Mouse (Mus musculus) heart, adult 8-10 months (tissue): ENCODE data around the gene Prpf4b. TPM values are rescaled to one million over a fixed set of nuclear protein-coding genes. Genes with fewer than 3 reads are reported as not detected.
"Not testable (repeated sequence)": the region's sequence is repeated elsewhere in the genome, so short reads cannot be mapped to it uniquely, and the experiment has no call there.

Source experiments
- DNase-seq: peaks from one replicate; pipeline ENCODE4 v3.0.0; 2022; ENCODE audit warnings: low spot score
- total RNA-seq, 4 experiments: library from RNA; stranded (reverse); gene quantifications; 2 replicates each; pipeline ENCODE4 v1.2.4; 2022

Gene Prpf4b
- total RNA-seq, 4 experiments from 2014 or later, result 25.2 to 36.2 (median 30.8) TPM

DNA sequence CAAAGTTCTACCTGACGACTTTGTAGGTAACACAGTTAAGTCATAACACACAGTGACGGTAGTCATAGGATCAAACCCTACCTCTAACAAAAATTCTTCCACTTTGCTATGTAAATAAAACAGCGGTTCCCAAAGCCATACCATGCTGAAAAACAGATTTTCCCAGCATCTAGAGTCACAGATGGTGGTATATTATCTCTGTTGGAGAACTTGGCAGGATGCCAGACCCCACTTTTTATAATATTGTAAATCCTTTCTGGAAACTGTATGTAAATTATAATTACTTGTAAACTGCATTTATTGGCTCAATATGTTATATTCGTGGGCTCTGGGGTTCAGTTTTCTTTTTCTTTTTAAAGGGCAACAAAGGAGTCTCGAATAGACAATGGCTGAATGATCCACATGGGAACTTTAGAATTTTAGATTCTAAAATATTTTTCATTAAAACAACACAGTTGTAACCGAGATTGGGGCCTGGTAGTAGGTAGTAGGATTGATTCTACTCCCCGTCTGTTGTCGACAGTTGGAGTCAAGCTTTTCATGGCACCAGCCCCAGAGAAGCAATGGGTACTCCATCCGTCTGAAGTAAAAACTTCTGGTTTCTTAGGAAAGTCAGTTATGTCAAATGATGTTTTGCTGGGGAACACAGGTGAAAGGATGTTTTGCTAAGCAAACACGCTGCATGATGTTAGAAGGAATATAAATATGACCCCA, 60.0 kb downstream of the Prpf4b start:
- DNase-seq, result no peak

DNA sequence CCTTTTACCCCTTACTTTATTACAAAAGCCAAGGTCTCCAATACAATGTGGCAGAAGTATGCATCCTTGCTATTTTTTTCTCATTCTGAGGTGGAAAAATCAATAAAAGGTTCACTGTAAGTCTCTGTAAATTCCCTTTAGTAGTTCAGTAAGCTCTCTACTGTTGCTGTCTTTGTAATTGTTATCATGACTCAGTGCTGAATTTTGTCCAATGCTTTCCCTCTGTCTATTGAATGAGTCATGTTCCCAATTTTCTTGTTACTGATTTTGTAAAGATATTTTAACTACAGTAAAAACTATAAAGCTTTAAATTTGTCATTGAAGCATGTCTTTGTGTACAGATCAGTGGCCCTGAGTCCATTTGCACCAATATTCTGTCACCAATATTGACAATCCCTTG, 67.3 kb downstream of the Prpf4b start:
- DNase-seq, result no peak

DNA sequence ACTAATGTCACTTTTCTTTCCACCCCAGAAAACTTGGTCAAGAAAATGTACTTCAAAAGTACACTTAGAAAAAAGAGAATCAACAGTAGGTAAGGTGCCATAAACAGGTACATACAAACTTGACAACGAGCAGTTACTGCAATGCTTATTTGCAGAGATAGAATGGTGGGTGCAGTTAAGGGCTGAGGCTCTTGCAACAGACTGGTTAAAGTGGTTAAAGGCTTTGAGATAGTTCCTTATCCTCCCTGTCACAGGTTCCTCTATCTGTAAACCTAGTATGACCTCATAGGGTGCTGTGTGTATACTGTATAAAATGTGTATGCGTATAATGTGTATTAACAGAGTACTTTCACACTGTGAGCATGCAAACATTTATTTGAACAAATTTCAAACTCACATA, 76.3 kb downstream of the Prpf4b start:
- not testable (repeated sequence) for DNase-seq

Other genes with a start within 250 kb of the Prpf4b start
- 10 to 100 TPM in 2 of 4 experiments, 1 to 10 TPM in 2; 8.7 to 17.3 (median 10.7) TPM for gene Pxdc1, start 221.8 kb upstream of the Prpf4b start, total RNA-seq
- gene Fam50b, start 140.5 kb upstream of the Prpf4b start, total RNA-seq, result not detected
- gene Fam217a, start 49.0 kb downstream of the Prpf4b start, total RNA-seq, result under 1 TPM in 3 of 4 experiments, not detected in 1; 0.19 to 0.57 (median 0.25) TPM
- not detected for gene 4933417A18Rik, start 49.1 kb downstream of the Prpf4b start, total RNA-seq
- 1 to 10 TPM; 2.0 to 2.4 (median 2.3) TPM for gene Eci3, start 88.5 kb downstream of the Prpf4b start, total RNA-seq
- gene Eci2, start 151.8 kb downstream of the Prpf4b start, total RNA-seq, result 100 to 1,000 TPM; 234 to 273 (median 251) TPM